Mouse (Mus musculus): ENCODE data around the gene Gosr1.

- no peak for TF ChIP-seq CTCF (IDR thresholded peaks at IDR 0.05; ENCODE audit: low read depth)
- no peak for TF ChIP-seq EP300 (IDR thresholded peaks at IDR 0.05; ENCODE audit: low read depth)
Observed at GRCm38 (mm10) chr11:76699626-76700025, 63.8 kb downstream of the Gosr1 start.
